Mouse (Mus musculus): ENCODE measurements around the gene Tmem104. TPM values are rescaled to one million over a fixed set of nuclear protein-coding genes. Genes with fewer than 3 reads are reported as not detected.

The Tmem104 gene
- total RNA-seq, 2 experiments from 2014 or later, result 4.5 to 6.0 TPM

- no peak for DNase-seq
- intact Hi-C loops (cut with DNase I), result no loop called here
Observed at GRCm38 (mm10) chr11:115251258-115251657, 64.0 kb downstream of the Tmem104 start.

GRCm38 (mm10) chr11:115257775-115258510, 70.7 kb downstream of the Tmem104 start:
- intact Hi-C loops (cut with DNase I), result no loop called here
- DNase-seq, result no peak

GRCm38 (mm10) chr11:115259134-115259533, 71.8 kb downstream of the Tmem104 start:
- DNase-seq, result no peak
- intact Hi-C loops (cut with DNase I), result no loop called here

- intact Hi-C loops (cut with DNase I), result loop anchor here (10.0 kb wide), 1 partner anchor 178 kb away; no protein-coding TSS in a partner anchor
- DNase-seq, result no peak
Observed at GRCm38 (mm10) chr11:115262954-115263353, 75.7 kb downstream of the Tmem104 start.

GRCm38 (mm10) chr11:115264136-115264861, 77.0 kb downstream of the Tmem104 start:
- intact Hi-C loops (cut with DNase I), result loop anchor here (10.0 kb wide), 1 partner anchor 179 kb away; no protein-coding TSS in a partner anchor

GRCm38 (mm10) chr11:115264862-115265668, 77.8 kb downstream of the Tmem104 start:
- intact Hi-C loops (cut with DNase I), result loop anchor here (1.0 to 10.0 kb wide), 2 partner anchors 63 to 180 kb away; no protein-coding TSS in a partner anchor
- no peak for DNase-seq

More at GRCm38 (mm10) chr11:115264136-115264861, 77.0 kb downstream of the Tmem104 start:
- no peak for DNase-seq

- DNase-seq, result no peak
- intact Hi-C loops (cut with DNase I), result loop anchor here (1.0 to 10.0 kb wide), 2 partner anchors 64 to 181 kb away; no protein-coding TSS in a partner anchor
Observed at GRCm38 (mm10) chr11:115265771-115266399, 78.6 kb downstream of the Tmem104 start.

GRCm38 (mm10) chr11:115266400-115266778, 79.1 kb downstream of the Tmem104 start:
- intact Hi-C loops (cut with DNase I), result loop anchor here (10.0 kb wide), 1 partner anchor 182 kb away; no protein-coding TSS in a partner anchor
- DNase-seq, result no peak

GRCm38 (mm10) chr11:115267061-115267883, 80.0 kb downstream of the Tmem104 start, which contains the start of gene Grin2c:
TSS of gene Grin2c (minus strand) at chr11:115267243.
- DNase-seq, result no peak
- intact Hi-C loops (cut with DNase I), result loop anchor here (10.0 kb wide), 1 partner anchor 182 kb away; no protein-coding TSS in a partner anchor

- intact Hi-C loops (cut with DNase I), result loop anchor here (10.0 kb wide), 1 partner anchor 183 kb away; no protein-coding TSS in a partner anchor
Observed at GRCm38 (mm10) chr11:115267958-115268357, 80.7 kb downstream of the Tmem104 start.

GRCm38 (mm10) chr11:115269330-115270066, 82.2 kb downstream of the Tmem104 start:
- intact Hi-C loops (cut with DNase I), result loop anchor here (1.0 to 10.0 kb wide), 3 partner anchors 67 to 185 kb away; no protein-coding TSS in a partner anchor
- no peak for DNase-seq

More at GRCm38 (mm10) chr11:115267958-115268357, 80.7 kb downstream of the Tmem104 start:
- no peak for DNase-seq

- intact Hi-C loops (cut with DNase I), result loop anchor here (2.0 kb wide), 1 partner anchor 112 kb away; no protein-coding TSS in a partner anchor
- peak; percentile 67 to 68 for DNase-seq
Observed at GRCm38 (mm10) chr11:115270148-115270861, 83.0 kb downstream of the Tmem104 start.

GRCm38 (mm10) chr11:115271052-115271451, 83.8 kb downstream of the Tmem104 start:
- no peak for DNase-seq
- intact Hi-C loops (cut with DNase I), result loop anchor here (2.0 kb wide), 1 partner anchor 112 kb away; no protein-coding TSS in a partner anchor

- no peak for DNase-seq
- intact Hi-C loops (cut with DNase I), result loop anchor here (2.0 kb wide), 1 partner anchor 113 kb away; no protein-coding TSS in a partner anchor
Observed at GRCm38 (mm10) chr11:115271481-115271880, 84.2 kb downstream of the Tmem104 start.

- intact Hi-C loops (cut with DNase I), result no loop called here
- DNase-seq, result no peak
Observed at GRCm38 (mm10) chr11:115272894-115273498, 85.7 kb downstream of the Tmem104 start.

- intact Hi-C loops (cut with DNase I), result no loop called here
- no peak for DNase-seq
Observed at GRCm38 (mm10) chr11:115273735-115274134, 86.4 kb downstream of the Tmem104 start.

GRCm38 (mm10) chr11:115274178-115274577, 86.9 kb downstream of the Tmem104 start:
- no peak for DNase-seq
- intact Hi-C loops (cut with DNase I), result no loop called here
